Mouse (Mus musculus): ENCODE measurements around the gene Fam20a. TPM values are rescaled to one million over a fixed set of nuclear protein-coding genes. Genes with fewer than 3 reads are reported as not detected.

Gene Fam20a
- polyA plus RNA-seq, 2 experiments = 3.0 to 3.8 TPM

DNA sequence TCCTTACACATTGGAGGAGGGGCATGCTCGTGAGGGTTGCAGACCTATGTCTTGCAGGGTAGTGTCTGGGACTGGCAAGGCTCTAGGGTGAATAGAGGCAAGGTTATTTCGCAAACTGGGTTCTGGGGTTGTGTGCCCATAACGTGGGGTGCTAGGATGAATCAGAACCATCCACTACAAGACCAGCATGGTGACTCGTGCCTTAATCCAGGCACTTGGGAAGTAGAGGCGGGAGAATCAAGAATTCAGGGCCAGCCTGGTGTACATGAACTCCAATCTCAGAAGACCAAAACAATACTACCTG is 50.1 kb downstream of the Fam20a start:
- Histone ChIP-seq H3K27me3 (ENCODE audit: control insufficient read depth, insufficient read depth, low read length) (no peaks in the 10 kb centered on the region), H3K36me3 (replicated peaks; ENCODE audit: control insufficient read depth, insufficient read depth, low read depth) (peaks cover 23% of the 10 kb centered on the region), H3K27ac (no peak overlapping the region), H3K9ac (replicated peaks) (no peak overlapping the region), H3K4me3 (ENCODE audit: insufficient read depth in 1 of 2, low read depth in 2 of 2, low read length in 2 of 2) (no peak overlapping the region), H3K9me3 (ENCODE audit: control insufficient read depth, low read length) (no peaks in the 10 kb centered on the region), H3K4me1 (replicated peaks; ENCODE audit: control insufficient read depth in 2 of 2, insufficient read depth in 2 of 2, low read length in 1 of 2) (no peaks in the 10 kb centered on the region), H3K4me2 (ENCODE audit: low read depth) (no peak overlapping the region)
- DNase-seq (ENCODE audit: low read depth in 3 of 3, low spot score in 3 of 3) = no peak
- 64% methylated on average over 5 of the region's 5 CpGs for WGBS (ENCODE audit: insufficient replicate concordance)
- ATAC-seq (ENCODE audit: insufficient read depth) = no peak
- TF ChIP-seq EP300 (IDR thresholded peaks at IDR 0.05; ENCODE audit: low read depth) = no peak
- no peak for TF ChIP-seq CTCF (IDR thresholded peaks at IDR 0.05; ENCODE audit: low read depth)

DNA sequence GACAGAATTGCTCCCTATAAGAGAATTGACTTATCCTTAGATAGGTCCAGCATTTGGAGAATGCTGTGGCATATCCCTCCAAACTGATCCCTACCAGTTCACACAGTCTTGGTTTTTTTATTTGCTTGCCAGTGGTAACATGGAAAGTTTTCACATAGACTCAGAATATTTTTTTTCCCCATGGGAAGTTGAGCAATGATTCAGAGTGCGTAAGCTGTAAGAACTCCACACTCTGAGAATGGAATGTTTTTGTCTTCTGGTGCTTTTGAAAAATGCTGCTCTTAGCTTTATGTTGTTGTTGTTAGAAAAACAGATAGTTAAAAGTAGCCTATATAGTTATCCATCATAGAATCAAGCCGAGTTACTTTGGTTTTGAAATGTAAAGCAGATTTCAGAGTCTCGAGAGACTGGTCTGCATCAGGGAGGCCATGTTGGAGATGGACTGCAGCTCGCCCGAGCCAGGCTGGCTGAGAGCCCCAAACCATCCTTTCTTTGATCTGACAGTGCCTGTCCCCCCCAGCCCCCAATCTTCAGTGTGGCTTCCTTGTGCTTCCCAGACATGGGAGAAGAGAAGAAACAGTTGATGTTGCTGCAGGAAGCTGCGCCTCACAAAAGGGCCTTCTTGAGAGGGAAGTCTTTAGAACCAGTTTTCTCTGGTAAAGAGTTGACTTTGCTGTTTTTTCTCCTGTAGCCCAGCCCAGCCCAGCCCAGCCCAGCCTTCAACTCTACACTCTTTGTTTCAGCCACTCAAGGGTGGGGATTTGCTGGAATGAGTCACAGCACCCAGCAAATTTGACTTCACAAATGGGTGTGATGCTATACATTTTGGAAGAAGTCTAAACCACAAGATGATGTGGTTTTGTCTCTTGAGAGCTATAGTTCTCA is 50.7 kb downstream of the Fam20a start:
- TF ChIP-seq CTCF (IDR thresholded peaks at IDR 0.05; ENCODE audit: low read depth) (no peak), EP300 (IDR thresholded peaks at IDR 0.05; ENCODE audit: low read depth) (no peak)
- no peak overlapping the region for H3K4me2 ChIP-seq (ENCODE audit: low read depth)
- H3K27ac ChIP-seq = no peak overlapping the region

DNA sequence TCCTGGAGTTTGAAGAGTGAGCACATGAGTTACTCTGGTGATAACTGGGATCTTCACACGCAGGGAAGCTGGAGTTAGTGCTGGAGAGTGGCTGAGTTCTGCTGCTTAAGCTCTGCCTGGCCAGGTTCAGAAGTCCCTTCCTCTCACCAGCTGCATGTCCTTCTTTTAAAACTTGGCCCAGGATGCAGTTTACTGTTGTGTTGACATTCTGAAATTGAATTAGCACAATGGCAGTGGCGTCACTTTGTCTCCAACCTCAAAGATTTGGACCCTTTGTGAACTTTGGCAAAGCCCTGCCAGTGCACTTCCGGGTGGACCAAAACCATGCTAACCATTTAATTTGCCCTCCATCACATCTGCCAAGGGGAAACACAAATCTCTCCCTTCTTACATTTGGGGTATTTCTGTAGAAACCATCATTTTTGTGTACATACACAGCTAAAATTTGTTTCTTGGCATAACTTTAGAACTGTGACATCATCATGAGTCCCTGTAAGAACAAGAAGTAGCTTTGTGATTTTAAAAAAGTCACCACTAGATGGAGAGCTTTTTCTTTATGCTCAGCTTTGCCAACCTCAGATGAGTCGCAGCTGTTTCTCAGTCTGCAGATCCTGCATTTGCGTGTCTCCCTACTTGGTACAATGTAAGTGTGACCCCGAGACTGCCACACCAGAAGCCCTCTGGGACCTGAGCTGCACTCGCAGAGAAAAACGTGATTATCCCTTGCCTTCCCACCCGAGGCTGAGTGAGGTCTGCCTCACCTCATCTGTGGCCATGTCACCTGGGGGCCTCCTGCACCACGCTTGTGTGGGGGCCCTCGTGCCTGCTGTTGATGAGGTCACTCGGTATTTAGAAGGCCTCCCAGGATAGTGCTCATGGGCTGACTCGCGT is 51.8 kb downstream of the Fam20a start:
- H3K9me3 ChIP-seq (ENCODE audit: control insufficient read depth, low read length) = no peaks in the 10 kb centered on the region
- ATAC-seq (ENCODE audit: insufficient read depth) = no peak
- no peaks in the 10 kb centered on the region for H3K27me3 ChIP-seq (ENCODE audit: control insufficient read depth, insufficient read depth, low read length)
- no peaks in the 10 kb centered on the region for H3K4me1 ChIP-seq (replicated peaks; ENCODE audit: control insufficient read depth in 2 of 2, insufficient read depth in 2 of 2, low read length in 1 of 2)
- H3K4me3 ChIP-seq (ENCODE audit: insufficient read depth in 1 of 2, low read depth in 2 of 2, low read length in 2 of 2) = no peak overlapping the region
- peaks cover 40% of the 10 kb centered on the region for H3K36me3 ChIP-seq (replicated peaks; ENCODE audit: control insufficient read depth, insufficient read depth, low read depth)
- no peak overlapping the region for H3K4me2 ChIP-seq (ENCODE audit: low read depth)
- no peak for DNase-seq (ENCODE audit: low read depth in 3 of 3, low spot score in 3 of 3)
- no peak overlapping the region for H3K27ac ChIP-seq
- WGBS (ENCODE audit: insufficient replicate concordance) = 63% methylated on average over 14 of the region's 14 CpGs
- TF ChIP-seq CTCF (IDR thresholded peaks at IDR 0.05; ENCODE audit: low read depth) (peak; percentile 44; the same call in 1 of the 2 replicates), EP300 (IDR thresholded peaks at IDR 0.05; ENCODE audit: low read depth) (no peak)
- no peak overlapping the region for H3K9ac ChIP-seq (replicated peaks)

More for the DNA sequence above, 50.7 kb downstream of the Fam20a start:
- Histone ChIP-seq H3K9ac (replicated peaks) (no peak overlapping the region), H3K36me3 (replicated peaks; ENCODE audit: control insufficient read depth, insufficient read depth, low read depth) (peaks cover 29% of the 10 kb centered on the region), H3K27me3 (ENCODE audit: control insufficient read depth, insufficient read depth, low read length) (no peaks in the 10 kb centered on the region), H3K4me1 (replicated peaks; ENCODE audit: control insufficient read depth in 2 of 2, insufficient read depth in 2 of 2, low read length in 1 of 2) (no peaks in the 10 kb centered on the region), H3K4me3 (ENCODE audit: insufficient read depth in 1 of 2, low read depth in 2 of 2, low read length in 2 of 2) (no peak overlapping the region), H3K9me3 (ENCODE audit: control insufficient read depth, low read length) (no peaks in the 10 kb centered on the region)
- 75% methylated on average over 6 of the region's 6 CpGs for WGBS (ENCODE audit: insufficient replicate concordance)
- ATAC-seq (ENCODE audit: insufficient read depth) (no peak), DNase-seq (ENCODE audit: low read depth in 3 of 3, low spot score in 3 of 3) (no peak)

DNA sequence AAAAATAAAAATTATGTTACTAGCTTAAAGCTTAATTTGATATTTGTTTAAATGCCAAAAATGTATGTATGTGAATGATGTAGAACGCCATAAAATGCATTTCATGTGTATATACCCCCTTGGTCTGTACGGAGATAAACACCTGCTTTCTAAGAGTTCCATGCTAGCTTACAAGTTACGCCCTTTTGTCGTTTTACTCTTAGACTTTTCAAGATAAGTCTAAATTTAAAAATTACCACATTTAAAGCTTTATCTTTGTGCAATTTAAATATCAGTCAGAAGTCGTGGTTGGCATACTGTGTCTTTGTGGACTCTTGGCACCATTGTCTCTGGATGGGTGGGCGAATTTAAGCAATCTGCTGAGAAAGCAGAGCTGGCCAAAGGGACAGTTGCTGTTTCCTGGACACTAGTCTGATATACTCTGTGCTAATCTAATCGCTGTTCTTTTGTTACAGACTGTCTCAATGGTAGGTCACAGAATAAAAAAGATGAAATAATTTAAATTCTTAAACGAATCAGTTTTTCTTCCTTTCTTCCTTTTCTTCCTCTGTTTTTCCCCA is 52.9 kb downstream of the Fam20a start:
- TF ChIP-seq EP300 (IDR thresholded peaks at IDR 0.05; ENCODE audit: low read depth) = no peak
- no peak for TF ChIP-seq CTCF (IDR thresholded peaks at IDR 0.05; ENCODE audit: low read depth)
- H3K27ac ChIP-seq = no peak overlapping the region
- H3K4me3 ChIP-seq (ENCODE audit: insufficient read depth in 1 of 2, low read depth in 2 of 2, low read length in 2 of 2) = no peak overlapping the region
- H3K36me3 ChIP-seq (replicated peaks; ENCODE audit: control insufficient read depth, insufficient read depth, low read depth) = peaks cover 49% of the 10 kb centered on the region
- H3K4me2 ChIP-seq (ENCODE audit: low read depth) = no peak overlapping the region
- H3K9me3 ChIP-seq (ENCODE audit: control insufficient read depth, low read length) = no peaks in the 10 kb centered on the region
- DNase-seq (ENCODE audit: low read depth in 3 of 3, low spot score in 3 of 3) (no peak), ATAC-seq (ENCODE audit: insufficient read depth) (no peak)
- no peaks in the 10 kb centered on the region for H3K27me3 ChIP-seq (ENCODE audit: control insufficient read depth, insufficient read depth, low read length)
- H3K9ac ChIP-seq (replicated peaks) = no peak overlapping the region
- no peaks in the 10 kb centered on the region for H3K4me1 ChIP-seq (replicated peaks; ENCODE audit: control insufficient read depth in 2 of 2, insufficient read depth in 2 of 2, low read length in 1 of 2)
- WGBS (ENCODE audit: insufficient replicate concordance) = 54% methylated on average over 8 of the region's 8 CpGs

Data from liver, embryonic 14.5 days (tissue).